Mouse (Mus musculus): Measurements from ENCODE around the gene Megf11. TPM values are rescaled to one million over a fixed set of nuclear protein-coding genes. Genes with fewer than 3 reads are reported as not detected.

Gene Megf11
- polyA plus RNA-seq, 1 experiment from 2014 or later = 1.4 TPM

DNA sequence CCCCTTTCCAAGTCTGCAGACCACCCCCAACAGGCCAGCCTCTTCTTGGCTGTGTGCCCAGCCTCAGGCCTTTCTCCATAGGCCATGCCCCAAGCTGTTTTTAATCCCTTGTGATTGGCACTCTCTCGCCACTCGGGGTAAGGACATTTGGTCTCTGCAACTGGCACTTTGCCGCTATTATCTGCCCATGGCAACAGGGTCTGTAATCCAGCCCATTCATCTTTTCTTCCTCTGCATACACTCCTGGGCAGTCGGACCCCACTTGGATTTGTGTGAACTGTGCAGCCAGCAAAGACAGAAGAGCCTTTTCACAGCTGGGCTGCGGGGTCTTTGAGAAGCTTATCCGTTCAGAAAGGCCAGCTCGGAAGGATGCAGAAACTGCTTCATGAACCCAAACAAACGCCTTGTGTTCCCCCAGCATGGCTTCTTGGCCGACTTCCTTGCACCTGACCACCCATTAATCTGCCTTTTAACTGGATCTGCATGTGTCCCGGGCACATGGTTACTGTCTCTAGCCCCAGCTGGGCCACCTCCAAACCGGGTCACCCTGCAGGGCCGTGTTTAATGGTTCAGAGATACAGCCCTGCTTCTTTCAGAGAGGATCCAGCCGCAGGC lies 220.4 kb downstream of the Megf11 start:
- Histone ChIP-seq H3K36me3 (ENCODE audit: control insufficient read depth, insufficient read depth, low read length) (no peaks in the 10 kb centered on the region), H3K4me2 (ENCODE audit: low read depth, severe bottlenecking) (no peak overlapping the region), H3K4me3 (ENCODE audit: low read depth, low read length) (no peak overlapping the region), H3K4me1 (ENCODE audit: control insufficient read depth, insufficient read depth, low read length) (peaks cover 3% of the 10 kb centered on the region), H3K9me3 (ENCODE audit: control insufficient read depth, low read length) (no peaks in the 10 kb centered on the region), H3K9ac (ENCODE audit: low read length) (no peak overlapping the region), H3K27ac (replicated peaks; ENCODE audit: low read depth, low read length) (no peak overlapping the region), H3K27me3 (ENCODE audit: control insufficient read depth, insufficient read depth, low read length) (no peaks in the 10 kb centered on the region)
- no peak for ATAC-seq (ENCODE audit: insufficient number of reproducible peaks, low FRiP score, low TSS enrichment, low read depth)
- DNase-seq (ENCODE audit: low spot score) = no peak
- WGBS = 47% methylated on average over 13 of the region's 13 CpGs

DNA sequence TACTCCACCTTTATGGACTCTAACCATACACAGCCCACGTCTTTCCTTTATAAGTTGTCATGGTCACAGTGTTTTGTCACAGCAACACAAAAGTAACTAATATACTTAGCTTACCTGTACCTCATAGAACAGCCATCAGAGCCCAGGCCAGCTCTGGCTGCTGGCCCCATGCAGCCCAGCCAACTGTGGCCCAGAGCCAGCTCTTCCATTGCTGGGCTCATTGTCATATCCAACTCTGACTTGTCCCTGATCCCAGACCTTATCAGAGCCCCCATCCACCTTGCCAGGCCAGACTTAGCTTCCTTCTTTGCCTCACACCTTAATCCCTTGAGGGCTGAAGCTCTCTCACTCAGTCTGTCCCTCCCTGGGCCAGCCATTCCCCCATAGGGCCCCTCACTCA lies 221.6 kb downstream of the Megf11 start:
- H3K27me3 ChIP-seq (ENCODE audit: control insufficient read depth, insufficient read depth, low read length) = no peaks in the 10 kb centered on the region
- H3K4me2 ChIP-seq (ENCODE audit: low read depth, severe bottlenecking) = no peak overlapping the region
- H3K4me3 ChIP-seq (ENCODE audit: low read depth, low read length) = no peak overlapping the region
- peaks cover 3% of the 10 kb centered on the region for H3K4me1 ChIP-seq (ENCODE audit: control insufficient read depth, insufficient read depth, low read length)
- H3K27ac ChIP-seq (replicated peaks; ENCODE audit: low read depth, low read length) = no peak overlapping the region
- no peak overlapping the region for H3K9ac ChIP-seq (ENCODE audit: low read length)
- no peaks in the 10 kb centered on the region for H3K36me3 ChIP-seq (ENCODE audit: control insufficient read depth, insufficient read depth, low read length)
- no peak for DNase-seq (ENCODE audit: low spot score)
- 89% methylated on average over 1 of the region's 1 CpGs for WGBS
- no peaks in the 10 kb centered on the region for H3K9me3 ChIP-seq (ENCODE audit: control insufficient read depth, low read length)
- no peak for ATAC-seq (ENCODE audit: insufficient number of reproducible peaks, low FRiP score, low TSS enrichment, low read depth)

DNA sequence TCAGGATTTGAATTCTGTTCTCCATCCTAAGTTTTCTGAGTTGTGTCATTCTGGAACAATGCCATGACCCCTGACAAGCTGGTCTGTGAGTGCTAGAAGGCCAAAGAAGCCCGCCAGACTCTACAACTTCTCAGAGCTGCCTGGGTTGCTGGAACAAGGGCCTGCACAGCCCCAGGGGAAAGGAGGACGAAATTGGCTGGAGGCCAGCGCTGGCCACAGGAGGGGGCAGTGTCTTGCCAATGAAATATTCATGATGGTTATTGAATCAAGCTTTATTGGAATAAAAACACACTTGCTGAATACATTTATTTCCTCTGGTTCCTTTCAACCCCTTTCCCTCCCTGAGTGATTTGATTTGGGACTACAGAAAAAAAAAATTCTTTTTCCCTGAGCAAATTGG lies 224.1 kb downstream of the Megf11 start:
- Histone ChIP-seq H3K4me3 (ENCODE audit: low read depth, low read length) (no peak overlapping the region), H3K27me3 (ENCODE audit: control insufficient read depth, insufficient read depth, low read length) (no peaks in the 10 kb centered on the region), H3K36me3 (ENCODE audit: control insufficient read depth, insufficient read depth, low read length) (no peaks in the 10 kb centered on the region), H3K9me3 (ENCODE audit: control insufficient read depth, low read length) (no peaks in the 10 kb centered on the region), H3K4me2 (ENCODE audit: low read depth, severe bottlenecking) (no peak overlapping the region), H3K9ac (ENCODE audit: low read length) (no peak overlapping the region), H3K27ac (replicated peaks; ENCODE audit: low read depth, low read length) (no peak overlapping the region), H3K4me1 (ENCODE audit: control insufficient read depth, insufficient read depth, low read length) (peaks cover 3% of the 10 kb centered on the region)
- ATAC-seq (ENCODE audit: insufficient number of reproducible peaks, low FRiP score, low TSS enrichment, low read depth) (no peak), DNase-seq (ENCODE audit: low spot score) (no peak)
- 54% methylated on average over 3 of the region's 3 CpGs for WGBS

DNA sequence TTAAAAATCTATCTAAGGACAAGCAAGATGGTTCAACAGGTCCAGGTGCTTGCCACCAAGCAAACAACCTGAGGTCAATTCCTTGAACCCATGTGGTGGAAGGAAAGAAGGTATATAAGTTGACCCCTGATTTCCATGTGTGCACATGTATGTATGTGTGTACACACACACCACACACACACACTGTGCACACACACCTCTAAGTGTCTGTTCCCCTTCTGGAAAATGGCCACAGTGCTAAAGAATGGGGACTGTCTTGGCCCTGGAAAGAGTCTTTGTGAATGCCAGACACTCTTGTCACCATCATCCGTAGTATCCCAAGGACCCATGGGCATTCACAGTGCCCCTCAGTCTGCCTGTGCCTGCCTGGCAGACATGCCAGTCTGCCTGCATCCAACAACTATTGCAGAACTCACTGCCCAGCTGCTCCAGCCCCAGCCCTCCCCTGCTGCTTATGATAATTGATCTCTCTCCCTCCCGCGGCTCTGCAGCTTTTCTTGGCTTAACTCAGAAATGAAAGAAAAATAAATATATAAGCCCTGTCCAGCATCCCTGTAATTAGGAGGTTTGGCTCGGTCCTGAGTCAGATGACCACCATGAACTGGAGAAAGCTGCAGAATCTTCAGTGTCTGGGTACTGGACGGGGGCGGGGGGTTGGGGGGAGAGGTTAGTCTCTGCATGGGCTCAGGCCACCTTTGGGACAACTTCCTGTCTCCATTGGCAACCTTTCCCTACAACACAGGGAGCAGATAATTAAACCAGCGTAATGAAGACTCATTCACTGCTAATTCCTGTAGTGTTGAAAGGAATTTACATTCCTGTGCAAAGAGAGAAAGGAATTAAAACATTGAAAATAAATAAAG lies 226.9 kb downstream of the Megf11 start:
- Histone ChIP-seq H3K27me3 (ENCODE audit: control insufficient read depth, insufficient read depth, low read length) (no peaks in the 10 kb centered on the region), H3K9me3 (ENCODE audit: control insufficient read depth, low read length) (no peaks in the 10 kb centered on the region), H3K4me3 (ENCODE audit: low read depth, low read length) (no peak overlapping the region), H3K9ac (ENCODE audit: low read length) (no peak overlapping the region), H3K36me3 (ENCODE audit: control insufficient read depth, insufficient read depth, low read length) (no peaks in the 10 kb centered on the region), H3K27ac (replicated peaks; ENCODE audit: low read depth, low read length) (no peak overlapping the region), H3K4me1 (ENCODE audit: control insufficient read depth, insufficient read depth, low read length) (no peaks in the 10 kb centered on the region), H3K4me2 (ENCODE audit: low read depth, severe bottlenecking) (no peak overlapping the region)
- ATAC-seq (ENCODE audit: insufficient number of reproducible peaks, low FRiP score, low TSS enrichment, low read depth) (no peak), DNase-seq (ENCODE audit: low spot score) (no peak)
- WGBS = 17% methylated on average over 7 of the region's 7 CpGs

DNA sequence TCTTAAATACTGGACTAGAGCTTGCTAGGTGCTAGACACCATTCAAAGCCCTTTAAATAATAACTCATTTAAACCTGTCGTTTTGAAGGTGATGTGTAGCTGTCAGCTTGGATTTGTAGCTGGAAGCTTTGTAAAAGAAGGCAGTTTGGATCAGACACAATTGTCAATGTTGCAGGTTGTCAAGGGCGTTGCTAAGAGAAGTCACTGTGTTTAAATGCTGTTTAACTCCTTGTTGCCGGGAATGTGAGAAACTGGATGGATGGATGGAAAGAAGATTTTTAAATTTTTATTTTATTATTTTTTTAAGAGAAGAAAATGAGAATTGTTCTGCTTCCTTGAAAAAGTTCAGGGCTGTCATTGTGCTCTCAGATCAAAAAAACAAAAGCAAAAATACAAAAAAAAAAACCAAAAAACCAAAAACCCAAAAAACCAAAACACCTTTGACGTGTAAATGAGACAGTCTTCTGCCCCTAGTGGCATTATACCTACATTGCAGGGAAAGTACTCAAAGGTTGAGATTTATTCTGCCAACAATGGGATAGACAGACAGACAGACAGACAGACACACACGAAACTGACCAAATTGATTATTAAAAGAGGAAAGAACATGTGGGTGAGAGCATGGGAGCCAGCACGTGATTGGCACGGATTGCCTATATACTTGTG lies 227.7 kb downstream of the Megf11 start:
- no peak overlapping the region for H3K4me2 ChIP-seq (ENCODE audit: low read depth, severe bottlenecking)
- no peaks in the 10 kb centered on the region for H3K27me3 ChIP-seq (ENCODE audit: control insufficient read depth, insufficient read depth, low read length)
- ATAC-seq (ENCODE audit: insufficient number of reproducible peaks, low FRiP score, low TSS enrichment, low read depth) (no peak), DNase-seq (ENCODE audit: low spot score) (no peak)
- no peak overlapping the region for H3K27ac ChIP-seq (replicated peaks; ENCODE audit: low read depth, low read length)
- no peak overlapping the region for H3K4me3 ChIP-seq (ENCODE audit: low read depth, low read length)
- no peaks in the 10 kb centered on the region for H3K9me3 ChIP-seq (ENCODE audit: control insufficient read depth, low read length)
- 50% methylated on average over 7 of the region's 7 CpGs for WGBS
- H3K9ac ChIP-seq (ENCODE audit: low read length) = no peak overlapping the region
- H3K36me3 ChIP-seq (ENCODE audit: control insufficient read depth, insufficient read depth, low read length) = no peaks in the 10 kb centered on the region
- H3K4me1 ChIP-seq (ENCODE audit: control insufficient read depth, insufficient read depth, low read length) = no peaks in the 10 kb centered on the region

DNA sequence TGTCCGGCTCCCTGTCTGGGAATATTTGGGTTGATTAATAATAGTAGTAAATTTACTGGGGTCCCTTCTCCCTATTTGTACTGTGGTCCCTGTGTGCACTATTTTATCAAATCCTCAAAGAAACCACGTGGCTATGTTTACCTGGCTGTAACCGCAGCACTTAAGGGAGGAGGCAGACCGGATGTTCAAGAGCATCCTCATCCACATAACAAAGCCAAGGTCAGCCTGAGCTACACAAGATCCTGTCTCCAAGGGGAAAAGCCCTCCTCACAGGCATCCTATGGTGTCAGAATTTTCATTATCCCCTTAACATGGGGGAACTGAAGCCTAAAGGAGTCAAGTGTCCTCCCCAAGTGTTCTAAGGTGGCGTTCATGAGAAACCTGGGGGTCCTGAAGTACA lies 232.0 kb downstream of the Megf11 start:
- no peaks in the 10 kb centered on the region for H3K27me3 ChIP-seq (ENCODE audit: control insufficient read depth, insufficient read depth, low read length)
- H3K27ac ChIP-seq (replicated peaks; ENCODE audit: low read depth, low read length) = no peak overlapping the region
- WGBS = 67% methylated on average over 5 of the region's 5 CpGs
- H3K9ac ChIP-seq (ENCODE audit: low read length) = no peak overlapping the region
- no peaks in the 10 kb centered on the region for H3K36me3 ChIP-seq (ENCODE audit: control insufficient read depth, insufficient read depth, low read length)
- H3K9me3 ChIP-seq (ENCODE audit: control insufficient read depth, low read length) = no peaks in the 10 kb centered on the region
- DNase-seq (ENCODE audit: low spot score) (no peak), ATAC-seq (ENCODE audit: insufficient number of reproducible peaks, low FRiP score, low TSS enrichment, low read depth) (no peak)
- H3K4me1 ChIP-seq (ENCODE audit: control insufficient read depth, insufficient read depth, low read length) = no peaks in the 10 kb centered on the region
- no peak overlapping the region for H3K4me2 ChIP-seq (ENCODE audit: low read depth, severe bottlenecking)
- H3K4me3 ChIP-seq (ENCODE audit: low read depth, low read length) = no peak overlapping the region

DNA sequence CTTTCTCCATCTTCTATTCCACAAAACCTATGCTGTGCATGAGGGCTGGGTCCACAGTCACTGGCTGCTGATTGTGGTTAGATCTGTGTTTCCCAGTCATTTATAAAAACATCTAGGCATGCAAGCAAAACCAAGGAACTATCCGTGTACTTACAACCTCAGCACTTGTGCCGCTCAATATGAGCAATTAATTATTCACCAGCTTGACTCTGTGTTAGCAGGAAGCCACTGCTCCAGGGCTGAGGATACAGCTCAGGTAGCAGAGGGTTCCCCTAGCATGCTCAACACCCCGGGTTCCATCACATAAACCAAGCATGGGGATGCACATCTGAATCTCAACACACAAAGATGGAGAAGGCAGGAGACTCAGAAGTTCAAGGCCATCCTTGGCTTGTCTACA lies 233.0 kb downstream of the Megf11 start:
- 85% methylated on average over 3 of the region's 3 CpGs for WGBS
- ATAC-seq (ENCODE audit: insufficient number of reproducible peaks, low FRiP score, low TSS enrichment, low read depth) (no peak), DNase-seq (ENCODE audit: low spot score) (no peak)
- no peaks in the 10 kb centered on the region for H3K27me3 ChIP-seq (ENCODE audit: control insufficient read depth, insufficient read depth, low read length)
- H3K27ac ChIP-seq (replicated peaks; ENCODE audit: low read depth, low read length) = no peak overlapping the region
- no peak overlapping the region for H3K4me2 ChIP-seq (ENCODE audit: low read depth, severe bottlenecking)
- H3K4me3 ChIP-seq (ENCODE audit: low read depth, low read length) = no peak overlapping the region
- H3K36me3 ChIP-seq (ENCODE audit: control insufficient read depth, insufficient read depth, low read length) = no peaks in the 10 kb centered on the region
- H3K4me1 ChIP-seq (ENCODE audit: control insufficient read depth, insufficient read depth, low read length) = no peaks in the 10 kb centered on the region
- no peaks in the 10 kb centered on the region for H3K9me3 ChIP-seq (ENCODE audit: control insufficient read depth, low read length)
- no peak overlapping the region for H3K9ac ChIP-seq (ENCODE audit: low read length)

DNA sequence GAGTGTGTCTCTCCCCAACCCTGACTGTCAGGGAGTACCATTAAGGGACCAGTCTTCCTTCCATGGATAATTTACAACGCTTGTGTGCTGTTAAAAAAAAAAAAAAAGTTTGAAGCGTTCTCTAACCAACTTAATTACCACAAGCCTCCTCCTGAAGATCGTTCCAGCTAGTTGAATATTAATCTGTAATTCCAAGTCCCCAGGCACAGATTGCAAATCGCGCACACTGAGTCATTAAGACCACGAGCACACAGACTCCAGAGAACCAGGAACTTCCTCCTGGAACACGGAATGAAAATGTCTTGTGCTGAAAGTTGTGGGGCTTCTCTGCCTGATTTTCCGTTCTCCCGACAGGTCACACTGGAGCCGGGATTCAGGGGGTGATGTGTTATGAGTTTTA lies 234.0 kb downstream of the Megf11 start:
- no peaks in the 10 kb centered on the region for H3K36me3 ChIP-seq (ENCODE audit: control insufficient read depth, insufficient read depth, low read length)
- H3K27ac ChIP-seq (replicated peaks; ENCODE audit: low read depth, low read length) = no peak overlapping the region
- H3K4me3 ChIP-seq (ENCODE audit: low read depth, low read length) = no peak overlapping the region
- no peak for DNase-seq (ENCODE audit: low spot score)
- no peak for ATAC-seq (ENCODE audit: insufficient number of reproducible peaks, low FRiP score, low TSS enrichment, low read depth)
- no peaks in the 10 kb centered on the region for H3K27me3 ChIP-seq (ENCODE audit: control insufficient read depth, insufficient read depth, low read length)
- no peaks in the 10 kb centered on the region for H3K9me3 ChIP-seq (ENCODE audit: control insufficient read depth, low read length)
- H3K9ac ChIP-seq (ENCODE audit: low read length) = no peak overlapping the region
- no peak overlapping the region for H3K4me2 ChIP-seq (ENCODE audit: low read depth, severe bottlenecking)
- WGBS = 72% methylated on average over 10 of the region's 10 CpGs
- H3K4me1 ChIP-seq (ENCODE audit: control insufficient read depth, insufficient read depth, low read length) = no peaks in the 10 kb centered on the region
